Mouse (Mus musculus): Measurements from ENCODE around the gene Fgb.

GRCm38 (mm10) chr3:83055281-83056038, 5.8 kb upstream of the Fgb start, which contains the start of gene Plrg1:
- TF ChIP-seq HCFC1 (IDR thresholded peaks at IDR 0.05; ENCODE audit: borderline replicate concordance, insufficient read depth, low read length) = no peak
- TF ChIP-seq MAFK (IDR thresholded peaks at IDR 0.05; ENCODE audit: insufficient read depth, low read depth, low read length) = no peak
- no peak for TF ChIP-seq ZC3H11A (IDR thresholded peaks at IDR 0.05; ENCODE audit: borderline replicate concordance, low read depth, low read length)
